Mouse (Mus musculus) erythroblast, embryonic 14.5 days (primary cell): ENCODE data around the gene BC048507.

ENCODE experiments used
- GATA1 ChIP-seq: IDR thresholded peaks from 2 replicates; pipeline ENCODE4 v1.6.1; 2012; ENCODE audit warnings: low read length, inconsistent platforms, mixed read lengths
- TAL1 ChIP-seq: IDR thresholded peaks from 3 replicates; pipeline ENCODE4 v1.6.1; 2012; ENCODE audit warnings: low read length, inconsistent platforms, mixed read lengths

- TF ChIP-seq GATA1: no peak
- TF ChIP-seq TAL1: no peak
Measured at GRCm38 (mm10) chr13:67830911-67831336, 32.2 kb upstream of the BC048507 start, which contains the start of gene Gm10037.
